Mouse (Mus musculus) gastrocnemius, postnatal 36 days (tissue): ENCODE results near the gene Cyp1a1. TPM values are rescaled to one million over a fixed set of nuclear protein-coding genes. Genes with fewer than 3 reads are reported as not detected.
"Not testable (repeated sequence)": the region's sequence is repeated elsewhere in the genome, so short reads cannot be mapped to it uniquely, and the experiment has no call there.

Experiments used
- DNase-seq, 2 experiments: peaks; one replicate each; pipeline ENCODE4 v3.0.0; 2022
- intact Hi-C: fragments of 180-260 bp; cut with DNase I; formaldehyde crosslinking; loops from one replicate; pipeline ENCODE4 v1.15.1; 2025
- total RNA-seq, 2 experiments: library from RNA; stranded (reverse); gene quantifications; 2 replicates each; pipeline ENCODE4 v1.2.3; 2021

Gene Cyp1a1
- total RNA-seq, 2 experiments from 2014 or later = 0.26 to 0.57 TPM

DNA sequence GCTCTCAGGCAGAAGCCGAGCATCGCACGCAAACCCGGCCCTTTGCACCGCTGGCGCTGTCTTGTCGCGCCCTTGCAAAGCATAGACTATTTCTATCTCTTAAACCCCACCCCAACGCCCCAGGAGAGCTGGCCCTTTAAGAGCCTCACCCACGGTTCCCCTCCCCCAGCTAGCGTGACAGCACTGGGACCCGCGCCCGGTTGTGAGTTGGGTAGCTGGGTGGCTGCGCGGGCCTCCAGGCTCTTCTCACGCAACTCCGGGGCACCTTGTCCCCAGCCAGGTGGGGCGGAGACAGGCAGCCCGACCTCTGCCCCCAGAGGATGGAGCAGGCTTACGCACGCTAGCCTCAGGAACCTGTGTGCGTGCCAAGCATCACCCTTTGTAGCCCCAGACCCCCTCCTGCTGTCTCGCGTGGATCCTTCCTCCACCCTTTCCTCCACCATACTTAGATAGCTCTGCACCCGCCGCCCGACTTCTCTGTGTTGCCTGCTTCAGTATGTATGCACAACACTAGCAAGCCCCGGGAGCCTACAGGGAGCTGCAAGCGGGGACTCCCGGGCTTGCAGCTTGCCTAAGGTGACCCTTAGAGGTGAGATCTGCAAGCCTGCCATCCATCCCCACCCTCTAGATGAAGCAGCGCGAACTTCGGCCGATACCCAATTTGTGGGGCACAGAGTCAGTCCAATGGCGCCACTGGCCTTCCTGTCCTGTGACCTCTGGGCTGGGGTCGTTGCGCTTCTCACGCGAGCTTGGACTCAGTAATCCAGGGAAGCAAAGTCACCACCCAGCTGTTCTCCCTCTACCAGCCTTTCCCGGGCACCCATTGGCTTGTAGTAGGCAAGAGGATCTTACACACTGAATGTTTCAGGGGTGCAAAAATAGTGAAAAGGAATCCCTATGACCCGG lies 8.9 kb downstream of the Cyp1a1 start:
- DNase-seq = peak; percentile 29 to 53

DNA sequence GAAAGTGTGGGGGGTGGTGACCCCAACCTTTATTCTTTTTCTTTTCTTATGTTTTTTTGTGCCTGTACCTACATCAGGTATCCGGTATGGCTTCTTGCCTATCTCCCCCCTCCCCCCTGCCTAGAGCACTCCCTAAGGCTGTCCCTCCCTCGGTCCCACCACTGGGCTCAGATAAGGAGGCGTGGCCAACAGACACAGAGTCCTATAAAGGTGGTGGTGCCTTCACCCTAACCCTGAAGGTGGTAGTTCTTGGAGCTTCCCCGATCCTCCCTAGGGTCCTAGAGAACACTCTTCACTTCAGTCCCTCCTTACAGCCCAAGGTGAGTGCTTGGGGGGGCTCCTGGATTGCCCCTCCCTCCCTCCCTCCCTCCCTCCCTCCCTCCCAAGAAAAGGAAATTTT lies 9.7 kb downstream of the Cyp1a1 start:
- no peak for DNase-seq
- intact Hi-C loops = no loop called here

More for the DNA sequence above, 8.9 kb downstream of the Cyp1a1 start:
- intact Hi-C loops = no loop called here

DNA sequence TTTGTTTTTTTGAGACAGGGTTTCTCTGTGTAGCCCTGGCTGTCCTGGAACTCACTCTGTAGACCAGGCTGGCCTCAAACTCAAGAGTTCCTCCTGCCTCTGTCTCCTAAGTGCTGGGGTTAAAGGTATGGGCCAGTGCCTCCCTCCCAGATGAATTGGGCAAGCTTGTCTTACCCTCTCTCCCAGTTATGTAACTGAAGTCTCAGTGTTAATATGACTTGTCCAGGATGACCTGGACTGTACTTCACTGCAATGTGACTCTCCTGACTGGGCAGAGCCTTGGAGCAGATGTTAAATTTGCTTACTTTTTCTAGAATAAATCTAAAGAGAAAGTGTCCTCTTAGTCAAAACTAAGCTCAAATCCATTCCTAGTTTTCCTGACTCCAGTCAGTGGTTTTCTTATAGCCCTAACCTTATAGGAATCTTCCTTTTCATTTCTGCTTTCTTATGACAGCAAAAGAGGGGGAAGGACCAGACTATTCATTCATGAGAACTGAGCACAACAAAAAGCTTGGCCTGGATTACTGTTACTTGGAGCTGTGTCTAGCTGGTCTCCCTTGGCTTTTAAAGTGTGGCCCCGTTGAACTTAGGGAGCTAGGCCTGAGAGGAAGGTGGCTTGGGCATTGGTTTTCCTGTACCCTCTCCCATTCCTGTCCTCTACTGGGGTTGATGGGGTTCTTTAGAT lies 10.9 kb downstream of the Cyp1a1 start:
- DNase-seq = no peak
- intact Hi-C loops = no loop called here

DNA sequence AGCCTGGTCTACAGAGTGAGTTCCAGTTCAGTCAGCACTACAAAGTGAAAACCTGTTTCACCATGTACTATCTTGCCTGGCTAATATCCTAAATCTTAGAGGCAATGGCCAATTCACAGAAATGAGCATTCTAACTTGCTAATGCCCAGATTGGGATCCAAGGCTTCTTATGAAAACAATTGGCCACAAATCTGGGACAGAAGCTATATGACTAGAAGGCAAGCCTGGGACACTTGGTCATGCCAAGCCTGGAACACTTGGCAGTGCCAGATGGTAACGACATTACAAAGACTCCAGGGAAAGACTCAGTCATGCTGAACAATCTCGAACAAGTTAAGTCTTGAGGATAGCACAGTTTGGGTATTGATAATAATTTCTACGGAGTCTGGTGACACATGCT lies 18.8 kb downstream of the Cyp1a1 start:
- no peak for DNase-seq
- intact Hi-C loops = loop anchor here (5.0 kb wide), 1 partner anchor 36 kb away; no protein-coding TSS in a partner anchor

DNA sequence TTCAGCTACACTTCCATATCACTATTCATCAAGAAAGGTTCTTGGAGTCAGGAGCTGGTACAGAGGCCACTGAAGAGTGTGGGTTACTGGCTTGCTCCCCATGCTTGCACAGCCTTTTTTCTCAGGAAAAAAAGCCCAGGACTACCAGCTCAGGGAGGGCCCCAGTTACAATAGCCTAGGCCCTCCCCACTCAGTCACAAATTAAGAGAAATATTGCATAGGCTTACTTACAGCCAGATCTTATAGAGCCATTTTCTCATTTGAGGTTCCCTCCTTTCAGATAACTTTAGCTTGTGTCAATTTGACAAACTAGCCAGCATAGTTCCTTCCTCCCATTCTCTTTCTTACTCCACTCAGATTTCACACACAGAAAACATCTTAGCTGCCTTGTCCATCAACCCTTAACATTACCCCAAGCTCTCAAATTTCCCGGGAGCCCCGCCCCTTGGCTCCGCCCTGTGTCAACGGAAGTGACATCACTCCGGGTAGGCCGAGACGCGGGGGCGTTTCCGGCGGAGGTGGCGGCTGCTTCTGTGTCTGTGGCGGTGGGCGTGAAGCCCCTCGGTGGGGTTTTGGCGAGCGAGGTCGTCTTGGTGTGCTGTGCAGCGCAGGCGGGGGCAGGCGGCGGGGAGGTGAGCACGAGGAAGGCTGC lies 20.5 kb downstream of the Cyp1a1 start, which contains the start of gene Edc3:
Gene Edc3, plus strand, starts transcription at position 473 of the 652 bp plus-strand sequence.
- DNase-seq = peak; percentile 83 to 88
- intact Hi-C loops = loop anchor here (5.0 kb wide), 1 partner anchor 34 kb away; no protein-coding TSS in a partner anchor

DNA sequence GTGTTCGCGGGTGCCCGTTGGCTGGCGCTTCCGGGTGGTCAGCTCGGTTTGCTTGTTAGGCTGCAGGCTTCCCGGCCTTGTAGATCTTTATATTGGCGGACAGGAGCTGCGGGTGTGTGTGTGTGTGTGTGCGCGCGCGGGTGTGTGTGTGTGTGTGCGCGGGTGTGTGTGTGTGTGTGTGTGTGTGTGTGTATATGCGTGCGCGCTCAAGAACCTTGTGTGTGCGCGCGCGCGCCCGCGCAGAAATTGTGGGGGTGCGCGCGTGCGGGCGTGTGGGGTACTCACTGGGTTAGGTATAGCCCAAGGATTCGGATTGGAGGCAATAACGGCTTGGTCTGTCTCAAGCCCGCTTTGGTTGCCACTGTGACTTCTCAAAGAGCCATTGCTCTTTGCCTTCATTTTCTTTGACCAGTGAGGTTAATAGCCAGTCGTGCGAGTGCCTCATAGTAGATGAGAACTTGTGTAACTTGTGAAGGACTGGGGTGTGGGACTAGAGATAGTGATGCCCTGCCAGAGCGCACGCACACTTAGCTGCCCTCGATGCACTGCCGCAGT lies 21.1 kb downstream of the Cyp1a1 start:
- intact Hi-C loops = loop anchor here (5.0 kb wide), 1 partner anchor 34 kb away; no protein-coding TSS in a partner anchor
- DNase-seq = no peak

DNA sequence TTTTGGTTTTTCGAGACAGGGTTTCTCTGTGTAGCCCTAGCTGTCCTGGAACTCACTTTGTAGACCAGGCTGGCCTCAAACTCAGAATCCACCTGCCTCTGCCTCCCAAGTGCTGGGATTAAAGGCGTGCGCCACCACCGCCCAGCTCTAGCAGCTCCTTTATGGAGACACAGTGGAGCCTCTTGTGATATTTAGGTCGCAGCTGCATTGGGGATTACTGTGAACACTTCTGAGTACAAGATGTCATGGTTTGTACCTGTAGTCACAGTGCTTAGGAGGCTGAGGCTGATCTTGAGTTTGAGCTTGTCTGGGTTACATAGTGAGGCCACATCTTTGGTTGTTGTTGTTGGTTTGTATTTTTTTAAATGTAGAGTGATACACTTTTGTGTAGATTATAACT lies 22.5 kb downstream of the Cyp1a1 start:
- intact Hi-C loops, DNase-seq: not testable (repeated sequence)

DNA sequence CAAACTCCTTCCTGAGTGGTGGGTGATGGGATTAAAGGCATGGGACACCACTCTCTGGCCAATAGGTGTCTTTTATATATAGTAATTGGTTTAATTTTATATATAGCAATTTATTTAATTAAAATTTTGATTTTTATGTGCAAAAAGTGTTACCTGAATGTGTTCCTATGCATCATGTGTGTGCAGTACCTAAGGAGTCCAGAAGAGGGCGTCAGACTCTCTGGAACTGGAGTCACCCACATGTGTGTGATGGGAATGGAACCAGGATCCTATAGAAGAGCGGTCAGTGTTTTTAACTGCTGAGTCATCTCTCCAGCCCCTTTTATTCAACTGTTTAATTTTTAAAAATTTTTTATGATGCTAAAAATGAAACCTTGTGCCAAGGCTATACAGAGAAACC lies 24.5 kb downstream of the Cyp1a1 start:
- intact Hi-C loops = no loop called here
- no peak for DNase-seq

DNA sequence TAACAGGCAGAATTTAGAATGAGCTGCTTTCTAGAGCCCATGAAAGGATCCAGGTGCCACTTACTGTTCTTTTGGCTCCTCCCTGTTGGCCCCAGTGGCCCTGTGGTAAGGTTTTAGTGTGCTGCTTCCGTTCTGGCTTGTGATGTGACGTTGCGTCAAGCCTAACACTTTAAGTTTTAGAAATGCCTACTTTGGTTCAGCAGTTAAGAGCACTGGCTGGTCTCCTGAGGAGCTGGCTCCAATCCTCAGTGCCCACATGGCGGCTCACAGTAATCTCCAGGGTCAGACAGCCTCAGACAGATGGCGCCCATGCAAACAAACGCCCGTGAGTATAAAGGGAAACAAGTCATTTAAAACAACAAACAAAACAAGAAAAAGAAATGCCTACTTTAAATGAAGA lies 30.7 kb downstream of the Cyp1a1 start:
- intact Hi-C loops = no loop called here
- DNase-seq = no peak

DNA sequence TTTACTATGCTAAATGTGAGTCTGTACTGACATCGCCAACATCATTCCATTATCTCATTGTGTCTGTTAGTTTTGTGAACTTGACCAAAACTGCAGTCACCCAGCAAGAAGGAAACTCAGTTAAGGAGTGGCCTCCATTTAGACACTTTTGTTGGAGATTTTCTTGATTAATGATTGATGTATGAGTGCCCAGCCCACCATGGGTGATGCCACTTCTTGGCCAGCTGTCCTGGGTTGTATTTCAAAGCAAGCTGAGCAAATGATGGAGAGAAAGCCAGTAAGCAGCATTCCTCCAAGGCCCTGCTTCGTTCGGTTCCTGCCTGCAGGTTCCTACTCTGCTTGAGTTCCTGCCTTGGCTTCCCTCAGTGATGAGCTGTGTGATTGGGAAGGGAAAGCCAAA lies 33.0 kb downstream of the Cyp1a1 start:
- intact Hi-C loops = no loop called here
- DNase-seq = no peak

DNA sequence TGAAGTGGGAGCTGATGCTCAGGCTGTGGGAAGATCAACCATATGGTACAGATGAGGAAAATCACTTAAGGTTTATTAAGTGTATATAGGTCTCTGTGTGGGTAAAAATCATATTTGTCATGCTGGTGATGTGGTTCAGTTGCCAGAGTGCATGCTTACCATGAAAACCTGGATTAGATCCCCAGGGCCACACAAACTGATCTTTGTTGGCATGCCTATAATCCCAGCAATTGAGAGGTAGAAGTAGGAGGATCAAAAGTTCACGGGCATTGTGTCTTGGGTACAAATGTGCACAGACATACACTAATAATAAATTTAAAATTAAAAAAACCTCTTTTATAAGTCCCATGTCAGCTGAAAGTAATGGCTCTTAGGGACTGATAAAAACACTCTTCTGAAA lies 34.6 kb downstream of the Cyp1a1 start:
- intact Hi-C loops = no loop called here
- no peak for DNase-seq

DNA sequence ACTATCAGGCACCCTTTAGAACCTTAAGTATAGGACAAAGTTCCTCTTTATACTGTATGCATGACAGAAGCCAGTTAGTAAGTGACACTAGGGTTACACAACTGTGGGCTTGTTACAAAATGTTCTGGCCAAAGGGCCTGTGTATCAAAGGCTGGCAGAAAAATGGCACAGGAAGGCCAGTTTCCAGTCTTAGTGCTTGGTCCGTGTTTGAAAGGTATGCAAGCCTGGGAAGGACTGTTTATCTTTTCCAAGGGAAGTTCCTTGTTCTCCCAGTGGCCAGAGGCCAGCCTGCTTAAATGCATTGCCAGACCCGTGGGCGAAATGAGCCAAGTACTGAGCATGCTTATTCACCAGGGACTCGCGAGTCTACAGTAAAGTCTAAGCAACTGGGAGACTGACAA lies 35.6 kb downstream of the Cyp1a1 start:
- intact Hi-C loops = no loop called here
- peak; percentile 73 to 77 for DNase-seq

DNA sequence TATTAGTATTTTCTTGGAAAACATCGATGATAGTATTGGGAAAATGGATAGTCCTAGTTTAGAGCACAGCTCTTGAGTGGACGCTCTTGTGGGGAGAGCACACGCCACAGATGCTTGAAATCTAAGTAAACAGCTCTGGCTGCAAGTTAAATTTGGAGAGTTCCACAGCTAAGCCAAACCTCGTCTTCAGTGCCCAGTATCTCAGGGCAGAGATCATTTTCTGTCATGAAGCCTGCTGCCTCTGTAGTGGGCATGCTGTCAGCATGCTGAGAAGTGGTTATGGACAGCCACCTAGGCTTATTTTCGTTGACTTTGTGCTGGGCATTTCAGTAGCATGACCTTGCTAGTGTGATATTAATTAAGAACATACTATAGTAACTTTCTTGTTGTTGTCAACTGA lies 36.1 kb downstream of the Cyp1a1 start:
- intact Hi-C loops = no loop called here
- DNase-seq = peak in 1 of 2 experiments; percentile 26

DNA sequence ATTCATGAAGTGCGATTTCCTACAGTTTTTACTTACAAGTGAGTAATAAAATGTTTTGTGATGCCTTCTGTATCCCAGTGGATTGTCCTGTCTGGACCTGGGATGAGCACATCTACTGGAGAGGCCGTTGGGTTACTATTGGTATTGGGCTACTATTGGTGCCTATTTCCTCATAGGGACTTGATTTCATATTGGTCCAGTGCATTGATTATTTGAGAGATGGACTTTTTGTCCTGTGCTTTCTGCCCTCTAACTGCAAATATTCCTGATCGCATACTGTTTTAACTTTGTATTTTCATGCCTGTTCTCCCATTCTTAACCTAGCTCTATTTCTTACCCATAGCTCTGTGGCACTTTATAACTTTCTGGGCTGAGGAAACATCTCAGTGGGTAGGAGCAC lies 37.0 kb downstream of the Cyp1a1 start:
- intact Hi-C loops = no loop called here
- DNase-seq = no peak

DNA sequence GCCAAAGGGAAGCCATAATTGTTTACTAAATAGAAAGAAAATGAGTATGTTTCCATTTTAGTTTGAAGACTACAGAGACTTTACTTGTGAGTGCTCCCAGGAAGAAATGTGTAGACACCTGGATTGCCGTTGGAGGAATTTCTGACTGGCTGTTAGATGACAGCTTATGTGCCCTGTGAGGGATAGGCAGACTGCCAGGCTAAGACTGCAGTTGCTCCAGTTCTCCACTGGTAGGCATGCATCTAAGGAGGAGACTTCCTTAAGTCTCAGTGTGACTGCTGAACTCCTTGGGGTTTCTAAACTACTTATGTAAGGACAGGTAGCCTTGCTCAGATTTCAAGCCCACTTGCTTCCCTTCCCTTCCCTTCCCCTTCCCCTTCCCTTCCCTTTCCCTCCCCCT lies 40.6 kb downstream of the Cyp1a1 start:
- intact Hi-C loops = no loop called here
- DNase-seq = no peak

DNA sequence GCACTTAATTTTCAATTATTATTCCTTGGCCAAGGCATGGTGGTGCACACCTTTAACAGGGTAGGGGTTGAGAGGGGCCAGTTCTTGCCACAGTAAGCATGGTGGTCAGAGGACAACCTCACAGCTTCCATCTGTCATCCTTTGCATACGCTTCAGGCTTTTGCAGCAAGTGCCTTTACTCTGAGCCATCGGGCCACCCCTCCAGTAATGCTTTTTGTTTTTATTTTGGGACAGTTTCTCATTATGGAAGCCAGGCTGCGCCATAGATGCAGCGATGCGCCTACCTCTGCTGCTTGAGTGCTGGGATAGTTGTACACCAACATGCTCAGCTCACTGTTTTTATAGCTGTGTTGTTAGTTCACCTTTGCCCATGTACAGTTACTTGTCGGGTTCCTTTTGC lies 45.9 kb downstream of the Cyp1a1 start:
- intact Hi-C loops = no loop called here
- DNase-seq = no peak

DNA sequence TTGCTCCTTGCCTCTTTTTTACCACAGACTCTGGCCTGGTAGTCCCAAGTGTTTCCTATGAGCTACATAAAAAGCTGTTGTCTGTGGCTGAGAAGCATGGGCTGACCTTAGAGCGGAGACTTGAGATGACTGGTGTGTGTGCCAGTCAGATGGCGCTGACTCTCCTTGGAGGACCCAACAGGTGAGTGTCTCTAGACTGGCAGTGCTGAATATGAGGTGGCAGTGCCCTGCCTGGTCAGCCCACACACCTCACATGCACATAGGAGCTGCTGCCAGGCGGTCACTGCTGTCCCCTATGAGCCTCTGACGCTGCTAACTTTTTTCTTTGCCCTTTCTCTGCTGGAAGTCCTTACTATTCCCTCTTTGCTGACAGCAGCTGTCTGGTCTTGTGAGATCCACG lies 52.1 kb downstream of the Cyp1a1 start:
- no peak for DNase-seq
- intact Hi-C loops = loop anchor here (5.0 kb wide), 1 partner anchor 33 kb away; the partner anchor contains the start of gene Edc3

DNA sequence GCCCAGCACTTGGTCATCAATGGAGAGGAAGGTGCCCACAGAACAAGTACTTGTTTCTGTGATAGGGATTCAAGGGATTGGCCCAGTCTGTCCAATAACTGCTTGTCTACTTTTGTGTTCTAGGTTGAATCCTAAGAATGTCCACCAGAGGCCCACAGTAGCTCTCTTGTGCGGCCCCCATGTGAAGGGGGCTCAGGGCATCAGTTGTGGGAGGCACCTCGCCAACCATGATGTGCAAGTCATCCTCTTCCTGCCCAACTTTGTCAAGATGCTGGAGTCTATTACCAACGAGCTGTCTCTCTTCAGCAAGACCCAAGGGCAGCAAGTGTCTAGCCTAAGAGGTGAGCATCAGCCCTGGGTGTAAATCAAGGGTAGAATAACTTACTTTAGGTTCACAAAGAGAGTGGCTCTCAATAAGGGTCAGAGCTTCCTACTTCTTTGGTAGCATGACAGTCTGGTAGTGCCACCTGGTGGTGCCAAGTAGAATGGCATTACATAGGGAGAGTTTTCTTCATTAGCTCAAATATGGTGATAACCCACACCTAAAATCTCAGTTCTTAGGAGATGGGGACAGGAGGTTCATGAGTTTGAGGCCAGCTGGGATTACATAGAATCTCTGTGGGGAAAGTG lies 56.8 kb downstream of the Cyp1a1 start:
- no peak for DNase-seq
- intact Hi-C loops = loop anchor here (2.0 to 5.0 kb wide), 2 partner anchors 37 to 84 kb away; partner anchors contain the start of gene Edc3

DNA sequence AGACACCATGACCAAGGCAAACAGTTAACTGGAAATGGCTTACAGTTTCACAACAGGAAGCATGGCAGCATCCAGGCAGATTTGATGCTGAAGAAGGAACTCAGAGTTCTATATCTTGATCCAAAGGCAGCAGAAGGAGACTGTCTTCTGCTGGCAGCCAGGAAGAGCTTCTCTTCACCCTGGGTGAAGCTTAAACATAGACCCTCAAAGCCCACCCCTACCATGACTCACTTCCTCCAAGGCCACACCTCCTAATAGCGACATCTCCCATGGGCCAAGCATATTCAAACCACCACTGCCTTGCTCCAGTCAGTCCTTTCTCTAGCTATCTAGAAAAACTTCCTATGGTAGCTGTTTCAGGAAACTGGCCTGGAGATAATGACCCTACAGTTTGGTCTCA lies 59.3 kb downstream of the Cyp1a1 start:
- no peak for DNase-seq
- intact Hi-C loops = no loop called here

DNA sequence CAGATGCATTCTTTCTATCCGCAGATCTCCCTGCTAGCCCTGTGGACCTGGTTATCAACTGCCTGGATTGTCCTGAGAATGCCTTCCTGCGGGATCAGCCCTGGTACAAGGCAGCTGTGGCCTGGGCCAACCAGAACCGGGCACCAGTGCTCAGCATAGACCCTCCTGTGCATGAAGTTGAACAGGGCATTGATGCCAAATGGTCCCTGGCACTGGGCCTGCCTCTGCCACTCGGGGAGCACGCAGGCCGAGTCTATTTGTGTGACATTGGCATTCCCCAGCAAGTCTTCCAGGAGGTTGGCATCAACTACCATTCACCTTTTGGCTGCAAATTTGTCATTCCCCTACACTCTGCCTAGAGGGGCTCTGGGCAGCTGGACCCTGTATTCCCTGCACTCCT lies 60.4 kb downstream of the Cyp1a1 start:
- no peak for DNase-seq
- intact Hi-C loops = no loop called here
